Mouse (Mus musculus) small intestine, adult 2 months (tissue): ENCODE measurements around the gene Tnfaip1.

Experiments used
- CTCF ChIP-seq: fragments of 200-500 bp; IDR thresholded peaks from 2 replicates; pipeline ENCODE4 v1.5.1; 2012; ENCODE audit warnings: low read depth, mild to moderate bottlenecking, control low read depth, inconsistent platforms, low read length, moderate library complexity, mixed read lengths; ENCODE audit not compliant: insufficient replicate concordance, insufficient read length; ENCODE audit errors: extremely low read depth
- POLR2A ChIP-seq: fragments of 200-500 bp; IDR thresholded peaks from 2 replicates; pipeline ENCODE4 v1.6.1; 2012; ENCODE audit warnings: low read depth, mild to moderate bottlenecking, control low read depth, inconsistent platforms, low read length, moderate library complexity

GRCm38 (mm10) chr11:78540358-78540757 lies 4.2 kb upstream of the Tnfaip1 start:
- TF ChIP-seq CTCF (no peak), POLR2A (no peak)
